Mouse (Mus musculus) gonadal fat pad, adult 2 months (tissue): ENCODE data around the gene Icam5. TPM values are rescaled to one million over a fixed set of nuclear protein-coding genes. Genes with fewer than 3 reads are reported as not detected.
"Not testable (repeated sequence)": the region's sequence is repeated elsewhere in the genome, so short reads cannot be mapped to it uniquely, and the experiment has no call there.

Source experiments
- DNase-seq: peaks from one replicate; pipeline ENCODE4 v3.0.0-alpha.2; 2012; ENCODE audit warnings: low read depth
- polyA plus RNA-seq: library from polyadenylated mRNA; depleted of rRNA; stranded (reverse); fragments of >200 nt; gene quantifications from 2 replicates; pipeline ENCODE4 v1.2.3, GENCODE M21; 2012; rRNA removed

The Icam5 gene
- polyA plus RNA-seq, result 0.22 and 0.30 TPM in 2 replicates

GRCm38 (mm10) chr9:21031896-21032351 lies at the start of gene Icam5:
Gene Icam5, plus strand, starts transcription at chr9:21032073.
- no peak for DNase-seq

DNA sequence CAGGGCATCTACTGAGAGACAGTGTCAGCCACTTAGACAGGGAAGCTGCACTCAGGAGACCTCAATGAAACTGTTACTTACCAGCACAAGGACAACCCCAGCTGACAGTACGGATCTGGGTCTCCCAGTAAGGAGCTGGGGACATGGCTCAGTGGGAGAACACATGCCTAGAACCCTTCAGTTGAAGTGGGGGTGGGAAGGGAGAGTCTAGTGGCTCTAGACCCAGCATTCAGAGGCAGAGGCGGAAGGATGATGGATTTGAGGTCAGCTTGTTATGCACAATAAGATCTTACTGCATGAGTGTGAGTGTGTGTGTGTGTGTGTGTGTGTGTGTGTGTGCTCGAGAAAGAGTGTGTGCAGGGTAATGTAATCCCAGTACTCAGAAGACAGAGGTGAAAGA lies 49.7 kb upstream of the Icam5 start:
- no peak for DNase-seq

- no peak for DNase-seq
Measured at GRCm38 (mm10) chr9:20983169-20983568, 48.7 kb upstream of the Icam5 start.

DNA sequence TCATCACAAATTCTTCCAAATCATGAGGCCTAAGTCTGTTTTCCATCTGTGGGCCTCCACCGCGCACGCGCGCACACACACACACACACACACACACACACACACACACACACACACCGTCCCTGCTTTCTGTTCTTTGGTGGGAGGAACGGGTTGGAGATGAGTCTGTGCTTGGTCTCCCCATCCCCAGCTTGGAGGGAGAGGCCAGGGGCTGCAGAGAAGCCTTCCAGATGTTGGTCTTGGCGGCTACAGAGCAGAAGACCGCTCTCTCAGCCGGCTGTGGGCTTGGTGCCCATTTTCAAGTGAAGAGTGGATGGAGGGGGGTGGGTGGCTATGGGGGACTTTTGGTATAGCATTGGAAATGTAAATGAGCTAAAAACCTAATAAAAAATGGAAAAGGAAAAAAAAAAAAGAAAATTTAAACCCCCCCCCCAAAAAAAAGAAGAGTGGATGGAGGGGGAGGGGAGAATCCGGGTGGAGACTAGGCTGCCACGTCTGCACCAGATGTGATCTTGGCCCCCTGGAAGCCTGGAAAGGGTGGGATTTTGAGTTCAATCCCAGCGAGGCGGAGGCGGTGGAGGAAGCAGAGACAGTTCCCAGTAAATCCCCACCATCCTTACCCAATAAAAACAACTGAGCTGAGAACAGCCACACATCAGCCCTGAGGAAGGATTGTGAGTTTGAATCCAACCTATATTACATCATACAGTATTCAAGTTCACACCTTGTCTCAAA lies 44.8 kb upstream of the Icam5 start:
- DNase-seq, result no peak

- no peak for DNase-seq
Measured at GRCm38 (mm10) chr9:20987953-20988352, 43.9 kb upstream of the Icam5 start.

GRCm38 (mm10) chr9:20990861-20991260 lies 41.0 kb upstream of the Icam5 start:
- DNase-seq, result no peak

GRCm38 (mm10) chr9:20991587-20991986 lies 40.3 kb upstream of the Icam5 start:
- DNase-seq, result no peak

DNA sequence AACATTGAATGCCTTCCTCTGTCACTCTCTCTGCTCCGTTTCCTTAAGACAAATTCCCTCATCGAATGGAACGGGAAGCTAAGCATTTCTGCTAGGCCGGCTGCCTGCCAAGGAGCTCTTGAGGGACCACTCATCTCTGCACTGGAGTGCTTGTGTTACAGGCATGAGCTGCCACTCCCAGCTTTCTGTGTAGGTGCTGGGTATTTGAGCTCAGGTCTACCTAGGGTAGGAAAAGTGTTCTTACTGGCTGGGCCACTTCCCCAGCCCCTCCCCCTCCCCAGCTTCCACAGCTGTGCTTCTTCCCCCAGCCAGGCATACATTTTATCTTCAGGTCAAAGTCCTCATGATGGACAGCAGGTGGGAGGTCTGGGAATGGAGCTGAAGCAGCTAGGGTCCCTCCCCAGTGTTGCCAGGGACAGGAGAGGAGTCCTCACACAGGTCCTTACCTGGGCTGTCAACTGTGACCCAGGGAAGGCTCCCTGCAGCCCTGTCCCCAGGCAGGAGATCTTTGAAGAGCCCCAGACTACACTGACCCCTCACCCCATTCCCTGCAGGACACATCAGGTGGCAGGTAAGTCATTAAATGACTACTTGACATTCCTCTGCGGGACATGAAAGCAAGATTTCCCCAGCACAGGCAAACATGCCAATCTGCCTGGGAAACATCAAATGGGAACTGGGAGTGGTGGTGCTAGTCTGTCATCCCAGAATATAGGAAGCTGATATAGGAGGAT lies 38.5 kb upstream of the Icam5 start:
- DNase-seq, result no peak

DNA sequence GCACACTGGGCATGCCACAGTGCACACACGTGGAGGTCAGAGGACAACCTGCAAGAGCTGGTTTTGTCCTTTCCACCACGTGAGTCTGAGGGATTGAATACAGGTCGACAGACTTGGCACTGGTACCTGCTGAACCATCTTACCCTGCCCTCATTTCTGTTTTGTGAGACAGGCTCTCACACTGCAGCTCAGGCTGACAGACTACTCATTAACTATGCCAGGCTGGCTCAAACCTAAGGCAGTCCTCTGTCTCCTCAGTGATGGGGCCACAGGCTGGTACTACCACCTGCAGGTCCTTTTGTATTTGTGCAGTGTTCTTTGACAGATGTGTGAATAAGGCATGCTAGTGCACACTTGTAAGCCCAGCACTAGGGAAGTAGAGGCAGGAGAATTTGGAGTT lies 36.8 kb upstream of the Icam5 start:
- DNase-seq, result no peak

GRCm38 (mm10) chr9:20997065-20997464 lies 34.8 kb upstream of the Icam5 start:
- DNase-seq, result no peak

DNA sequence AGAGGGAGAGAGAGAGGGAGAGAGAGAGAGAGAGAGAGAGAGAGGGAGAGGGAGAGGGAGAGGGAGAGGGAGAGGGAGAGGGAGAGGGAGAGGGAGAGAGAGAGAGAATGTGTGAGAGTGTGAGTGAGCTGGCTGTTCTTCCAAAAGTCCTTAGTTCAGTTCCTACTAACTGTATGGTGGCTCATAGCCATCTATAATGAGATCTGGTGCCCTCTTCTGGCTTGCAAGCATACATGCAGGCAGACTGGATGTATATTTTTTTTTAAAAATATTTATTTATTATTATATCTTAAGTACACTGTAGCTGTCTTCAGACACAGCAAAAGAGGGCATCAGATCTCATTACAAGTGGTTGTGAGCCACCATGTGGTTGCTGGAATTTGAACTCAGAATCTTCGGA lies 33.5 kb upstream of the Icam5 start:
- DNase-seq, result not testable (repeated sequence)

DNA sequence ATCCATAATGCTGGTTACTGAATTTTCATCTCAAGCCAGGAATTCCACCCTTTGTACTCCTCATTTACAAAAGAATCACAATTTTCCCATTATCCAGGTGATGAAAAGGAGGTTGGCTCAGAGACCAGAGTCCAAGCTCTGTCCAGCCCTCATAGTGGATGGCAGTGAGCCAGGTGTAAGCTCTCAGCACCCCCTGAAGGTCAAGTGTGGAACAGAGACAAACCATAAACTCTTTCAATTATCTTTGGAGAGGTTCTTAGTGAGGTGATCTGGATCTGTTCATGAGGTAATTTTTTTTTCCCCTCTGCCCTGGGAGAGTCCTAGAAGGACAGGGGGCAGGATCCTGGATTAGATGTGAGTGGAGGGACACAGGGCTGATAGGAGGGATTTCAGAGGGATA lies 31.1 kb upstream of the Icam5 start:
- DNase-seq, result no peak

- no peak for DNase-seq
Measured at GRCm38 (mm10) chr9:21001651-21002200, 30.1 kb upstream of the Icam5 start.

- no peak for DNase-seq
Measured at GRCm38 (mm10) chr9:21002270-21002626, 29.6 kb upstream of the Icam5 start.

DNA sequence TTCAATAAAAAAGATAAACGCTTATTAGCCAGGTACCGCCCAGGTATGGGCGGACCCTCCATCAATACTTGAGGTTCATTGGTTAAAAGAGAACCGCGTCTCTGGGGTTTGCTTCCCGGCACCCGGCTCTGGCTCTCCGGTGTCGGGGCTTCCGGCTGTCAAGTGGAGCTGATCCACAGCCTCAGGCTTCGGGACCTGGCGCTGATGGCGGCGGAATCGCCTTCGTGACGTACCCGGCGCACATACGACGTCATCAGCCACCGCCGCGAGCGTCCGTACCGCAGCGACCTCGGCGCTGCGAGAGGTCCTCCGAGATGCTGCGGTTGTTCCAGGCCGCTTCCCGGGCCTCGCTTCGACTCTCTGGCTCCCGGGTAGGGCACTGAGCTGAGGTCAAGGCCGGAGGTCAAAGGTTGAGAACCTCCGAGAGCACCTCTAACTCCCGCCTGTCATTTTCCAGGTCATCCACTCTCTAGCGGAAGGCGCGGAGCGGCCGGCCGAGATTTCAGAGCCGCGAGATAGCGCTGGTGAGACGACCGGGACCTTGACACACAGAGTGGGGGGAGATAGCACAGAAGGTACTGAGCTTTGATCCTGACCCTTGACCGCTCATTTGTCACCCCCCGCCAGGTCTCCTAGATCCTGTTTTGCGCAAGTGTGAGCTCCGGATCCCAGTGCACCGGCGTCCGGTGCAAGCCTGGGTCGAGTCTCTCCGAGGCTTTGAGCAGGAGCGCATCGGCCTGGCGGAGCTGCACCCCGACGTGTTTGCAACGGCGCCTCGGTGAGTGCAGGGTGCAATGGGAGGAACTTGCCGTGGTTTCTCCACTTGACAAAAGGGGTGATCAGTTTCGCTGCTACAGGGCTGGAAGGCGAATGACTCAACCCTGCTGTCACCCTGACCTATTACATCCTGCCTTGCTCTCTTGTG lies 29.0 kb upstream of the Icam5 start, which contains the start of gene Mrpl4:
TSS of gene Mrpl4 (plus strand) at position 112 of the 925 bp plus-strand sequence.
- DNase-seq, result no peak

DNA sequence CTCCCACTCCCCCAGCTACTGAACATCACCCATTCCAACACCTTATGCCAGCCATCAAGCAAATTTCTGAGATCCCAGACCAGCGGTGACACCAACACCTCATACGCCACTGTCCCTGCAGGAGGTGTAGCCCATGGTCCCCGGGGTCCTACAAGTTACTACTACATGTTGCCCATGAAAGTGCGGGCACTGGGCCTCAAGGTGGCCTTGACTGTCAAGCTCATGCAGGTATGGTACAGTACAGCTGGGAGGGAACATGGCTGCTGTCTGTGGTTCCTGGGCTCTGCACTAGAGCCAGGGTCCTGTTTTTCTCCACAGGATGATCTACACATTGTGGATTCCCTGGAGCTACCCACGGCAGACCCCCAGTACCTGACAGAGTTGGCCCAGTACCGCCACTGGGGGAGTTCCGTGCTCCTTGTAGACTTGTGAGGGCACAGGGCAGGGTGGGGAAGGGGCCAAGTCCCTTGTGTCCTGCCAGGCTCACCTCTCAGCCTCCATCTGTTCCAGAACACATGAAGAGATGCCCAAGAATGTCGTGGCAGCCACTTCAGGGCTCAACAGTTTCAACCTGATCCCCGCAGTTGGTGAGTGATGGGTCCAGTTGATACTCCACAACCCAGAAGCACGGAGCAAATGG lies 24.4 kb upstream of the Icam5 start:
- no peak for DNase-seq

GRCm38 (mm10) chr9:21008007-21008406 lies 23.9 kb upstream of the Icam5 start:
- DNase-seq, result no peak

GRCm38 (mm10) chr9:21010362-21010761 lies 21.5 kb upstream of the Icam5 start:
- DNase-seq, result no peak

GRCm38 (mm10) chr9:21010939-21011541 lies 20.8 kb upstream of the Icam5 start:
- DNase-seq, result not testable (repeated sequence)

DNA sequence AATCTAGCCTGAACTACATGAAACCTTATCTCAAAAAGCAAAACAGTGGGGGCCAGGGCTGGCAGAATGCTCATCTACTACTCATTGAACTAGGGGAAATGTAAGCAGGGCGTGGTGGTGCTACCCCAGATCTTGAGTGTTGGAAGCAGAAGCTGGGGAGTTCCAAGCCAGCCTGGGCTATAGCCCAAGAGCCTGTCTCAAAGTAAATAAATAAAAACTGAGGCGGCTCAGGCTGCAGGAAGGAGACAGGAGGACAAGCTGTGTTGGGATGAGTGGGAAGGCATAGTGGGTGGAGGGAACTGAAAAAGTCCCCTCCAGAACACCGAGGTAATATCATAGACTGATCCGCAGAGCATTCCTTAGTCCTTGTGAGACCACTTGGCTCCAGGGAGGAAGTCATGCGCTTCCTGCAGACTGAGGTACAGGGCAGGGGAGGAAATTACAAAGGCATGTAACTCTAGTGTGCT lies 20.0 kb upstream of the Icam5 start:
- DNase-seq, result no peak

DNA sequence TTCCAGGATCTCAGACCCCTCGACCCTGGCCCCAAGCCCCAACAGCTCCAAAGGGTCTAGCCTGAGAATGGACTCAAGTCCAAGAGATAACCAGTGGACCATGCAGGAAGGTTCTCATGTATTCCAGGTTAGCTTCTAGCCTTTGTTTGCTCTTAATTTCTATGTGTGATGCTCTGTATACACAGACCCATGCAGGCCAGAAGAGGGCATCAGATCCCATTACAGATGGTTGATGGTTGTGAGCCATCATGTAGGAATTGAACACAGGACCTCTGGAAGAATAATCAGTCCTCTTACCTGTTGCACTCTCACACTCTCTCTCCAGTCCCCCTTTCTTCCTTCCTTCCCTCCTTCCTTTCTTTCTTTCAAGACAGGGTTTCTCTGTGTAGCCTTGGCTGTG lies 19.5 kb upstream of the Icam5 start:
- DNase-seq, result no peak
